Mouse (Mus musculus) liver, embryonic 11.5 days (tissue): ENCODE results near the gene Sh2d3c. TPM values are rescaled to one million over a fixed set of nuclear protein-coding genes. Genes with fewer than 3 reads are reported as not detected.

Experiments
- ATAC-seq: fragments of 200-750 bp; cut with Nextera tagmentation; replicated peaks from 2 replicates; pipeline ENCODE4 v1.8.0; 2017; ENCODE audit warnings: moderate number of reproducible peaks, mild to moderate bottlenecking, moderate TSS enrichment, moderate library complexity; ENCODE audit not compliant: low FRiP score
- DNase-seq: peaks from one replicate; pipeline ENCODE4 v3.0.0-alpha.2; 2017; ENCODE audit warnings: low spot score
- H3K27ac ChIP-seq: fragments of 300-500 bp; sonication (generic); 2 replicates; pipeline ENCODE4 v1.5.1; 2014; ENCODE audit warnings: mild to moderate bottlenecking, low read depth, low read length, control low read depth
- H3K27me3 ChIP-seq: fragments of 300-500 bp; sonication (generic); replicated peaks from 2 replicates; pipeline ENCODE4 v1.6.1; 2014; ENCODE audit warnings: low read length, mixed read lengths; ENCODE audit not compliant: control insufficient read depth, insufficient read depth
- H3K36me3 ChIP-seq: fragments of 300-500 bp; sonication (generic); 2 replicates; pipeline ENCODE4 v1.6.1; 2014; ENCODE audit warnings: mild to moderate bottlenecking, low read length, moderate library complexity, mixed read lengths; ENCODE audit not compliant: control insufficient read depth, insufficient read depth
- H3K4me1 ChIP-seq: fragments of 300-500 bp; sonication (generic); replicated peaks from 2 replicates; pipeline ENCODE4 v1.6.1; 2014; ENCODE audit warnings: low read length, mixed read lengths; ENCODE audit not compliant: control insufficient read depth, insufficient read depth
- H3K4me2 ChIP-seq: fragments of 300-500 bp; sonication (generic); 2 replicates; pipeline ENCODE4 v1.6.1; 2014; ENCODE audit warnings: mild to moderate bottlenecking, control low read depth, moderate library complexity
- H3K4me3 ChIP-seq: fragments of 300-500 bp; sonication (generic); 2 replicates; pipeline ENCODE4 v1.5.1; 2014; ENCODE audit warnings: low read depth, low read length, control low read depth
- H3K9ac ChIP-seq: fragments of 300-500 bp; sonication (generic); 2 replicates; pipeline ENCODE4 v1.6.1; 2014; ENCODE audit warnings: low read depth, low read length, control low read depth
- H3K9me3 ChIP-seq: fragments of 300-500 bp; sonication (generic); 2 replicates; pipeline ENCODE4 v1.6.1; 2016; ENCODE audit warnings: low read length, inconsistent platforms, mixed read lengths; ENCODE audit not compliant: control insufficient read depth
- WGBS: fragments of 180-500 bp; shearing (Covaris S2); extraction: QIAGEN DNeasy Blood & Tissue Kit; methylation state at CpG from one replicate; pipeline ENCODE4 v1.1.7; 2014; 5-methylcytosine and 5-hydroxymethylcytosine counted together
- polyA plus RNA-seq: library from polyadenylated mRNA; unstranded; fragments of >200 nt; fragmentation: Nextera tagmentation; extraction: Ambion mirVana; gene quantifications from 2 replicates; pipeline ENCODE4 v1.2.1, GENCODE M21; 2014

The Sh2d3c gene
- polyA plus RNA-seq, 1 experiment from 2014 or later, result 13.4 TPM

GRCm38 (mm10) chr2:32681754-32682153 lies 39.1 kb upstream of the Sh2d3c start:
- Histone ChIP-seq H3K4me2 (no peak overlapping the region), H3K4me1 (0 out of 2 replicates have a peak, but pooled peaks cover 2% of the 10 kb centered on the region), H3K4me3 (no peak overlapping the region), H3K27me3 (no peaks in the 10 kb centered on the region), H3K9ac (no peak overlapping the region), H3K27ac (no peak overlapping the region), H3K9me3 (no peaks in the 10 kb centered on the region), H3K36me3 (peaks cover 48% of the 10 kb centered on the region)
- DNase-seq (no peak), ATAC-seq (no peak)
- 72% methylated on average over 6 of the region's 6 CpGs for WGBS

- H3K27me3 ChIP-seq, result no peaks in the 10 kb centered on the region
- peaks cover 53% of the 10 kb centered on the region for H3K36me3 ChIP-seq
- H3K27ac ChIP-seq, result no peak overlapping the region
- DNase-seq (no peak), ATAC-seq (no peak)
- H3K4me3 ChIP-seq, result no peak overlapping the region
- no peak overlapping the region for H3K4me2 ChIP-seq
- H3K9me3 ChIP-seq, result no peaks in the 10 kb centered on the region
- H3K9ac ChIP-seq, result no peak overlapping the region
- 82% methylated on average over 14 of the region's 14 CpGs for WGBS
- 0 out of 2 replicates have a peak, but pooled peaks cover 2% of the 10 kb centered on the region for H3K4me1 ChIP-seq
These were observed 38.0 kb upstream of the Sh2d3c start for GRCm38 (mm10) chr2:32682721-32683417.

GRCm38 (mm10) chr2:32683701-32684100 lies 37.2 kb upstream of the Sh2d3c start:
- Histone ChIP-seq H3K27ac (no peak overlapping the region), H3K27me3 (no peaks in the 10 kb centered on the region), H3K4me3 (no peak overlapping the region), H3K9ac (no peak overlapping the region), H3K9me3 (no peaks in the 10 kb centered on the region), H3K4me1 (0 out of 2 replicates have a peak, but pooled peaks cover 2% of the 10 kb centered on the region), H3K4me2 (no peak overlapping the region), H3K36me3 (peaks cover 56% of the 10 kb centered on the region)
- ATAC-seq (no peak), DNase-seq (no peak)
- 93% methylated on average over 10 of the region's 10 CpGs for WGBS

- WGBS, result 85% methylated on average over 15 of the region's 15 CpGs
- no peak overlapping the region for H3K27ac ChIP-seq
- H3K4me1 ChIP-seq, result 0 out of 2 replicates have a peak, but pooled peaks cover 1% of the 10 kb centered on the region
- H3K4me3 ChIP-seq, result no peak overlapping the region
- H3K9me3 ChIP-seq, result no peaks in the 10 kb centered on the region
- H3K4me2 ChIP-seq, result no peak overlapping the region
- peaks cover 56% of the 10 kb centered on the region for H3K36me3 ChIP-seq
- ATAC-seq, result no peak
- no peak for DNase-seq
- H3K27me3 ChIP-seq, result no peaks in the 10 kb centered on the region
- no peak overlapping the region for H3K9ac ChIP-seq
These were observed 36.0 kb upstream of the Sh2d3c start for GRCm38 (mm10) chr2:32684681-32685428.

GRCm38 (mm10) chr2:32685807-32686206 lies 35.0 kb upstream of the Sh2d3c start:
- Histone ChIP-seq H3K9ac (no peak overlapping the region), H3K9me3 (no peaks in the 10 kb centered on the region), H3K27me3 (no peaks in the 10 kb centered on the region), H3K27ac (no peak overlapping the region), H3K4me3 (no peak overlapping the region), H3K4me1 (0 out of 2 replicates have a peak, but pooled peaks cover 3% of the 10 kb centered on the region), H3K36me3 (peaks cover 56% of the 10 kb centered on the region), H3K4me2 (no peak overlapping the region)
- WGBS, result 88% methylated on average over 3 of the region's 3 CpGs
- ATAC-seq (no peak), DNase-seq (no peak)

GRCm38 (mm10) chr2:32686640-32687039 lies 34.2 kb upstream of the Sh2d3c start:
- no peak overlapping the region for H3K9ac ChIP-seq
- H3K4me3 ChIP-seq, result no peak overlapping the region
- H3K36me3 ChIP-seq, result peaks cover 55% of the 10 kb centered on the region
- WGBS, result 80% methylated on average over 6 of the region's 6 CpGs
- H3K4me2 ChIP-seq, result no peak overlapping the region
- H3K4me1 ChIP-seq, result 0 out of 2 replicates have a peak, but pooled peaks cover 6% of the 10 kb centered on the region
- no peaks in the 10 kb centered on the region for H3K9me3 ChIP-seq
- H3K27ac ChIP-seq, result no peak overlapping the region
- ATAC-seq, result no peak
- no peak for DNase-seq
- H3K27me3 ChIP-seq, result no peaks in the 10 kb centered on the region

- H3K4me2 ChIP-seq, result no peak overlapping the region
- H3K27ac ChIP-seq, result no peak overlapping the region
- WGBS, result 91% methylated on average over 8 of the region's 8 CpGs
- no peaks in the 10 kb centered on the region for H3K27me3 ChIP-seq
- no peak for DNase-seq
- no peak overlapping the region for H3K4me3 ChIP-seq
- peaks cover 50% of the 10 kb centered on the region for H3K36me3 ChIP-seq
- ATAC-seq, result no peak
- H3K9me3 ChIP-seq, result no peaks in the 10 kb centered on the region
- no peak overlapping the region for H3K9ac ChIP-seq
- peaks cover 9% of the 10 kb centered on the region for H3K4me1 ChIP-seq
These were observed 33.3 kb upstream of the Sh2d3c start for GRCm38 (mm10) chr2:32687562-32687961.

GRCm38 (mm10) chr2:32689420-32689819 lies 31.4 kb upstream of the Sh2d3c start:
- Histone ChIP-seq H3K4me1 (peaks cover 18% of the 10 kb centered on the region), H3K9me3 (no peaks in the 10 kb centered on the region), H3K27ac (no peak overlapping the region), H3K9ac (no peak overlapping the region), H3K27me3 (no peaks in the 10 kb centered on the region), H3K36me3 (peaks cover 32% of the 10 kb centered on the region), H3K4me2 (no peak overlapping the region), H3K4me3 (no peak overlapping the region)
- peak; percentile 74 for DNase-seq
- 22% methylated on average over 5 of the region's 5 CpGs for WGBS
- ATAC-seq, result peak; percentile 24; the same call in 1 of the 2 replicates
